Mouse (Mus musculus) kidney, postnatal 0 days (tissue): ENCODE data around the gene Irgc1. TPM values are rescaled to one million over a fixed set of nuclear protein-coding genes. Genes with fewer than 3 reads are reported as not detected.

Source experiments
- ATAC-seq: fragments of 200-750 bp; cut with Nextera tagmentation; replicated peaks from 2 replicates; pipeline ENCODE4 v1.8.0; 2017; ENCODE audit warnings: low read depth, moderate number of reproducible peaks, moderate TSS enrichment, moderate library complexity; ENCODE audit not compliant: low FRiP score
- DNase-seq: peaks from one replicate; pipeline ENCODE4 v3.0.0-alpha.2; 2016; ENCODE audit warnings: low spot score
- H3K27ac ChIP-seq: fragments of 300-500 bp; sonication (generic); 2 replicates; pipeline ENCODE4 v1.5.1; 2014; ENCODE audit warnings: mild to moderate bottlenecking
- H3K27me3 ChIP-seq: fragments of 300-500 bp; sonication (generic); 2 replicates; pipeline ENCODE4 v1.6.1; 2014; ENCODE audit warnings: low read length, mixed read lengths; ENCODE audit not compliant: insufficient read depth
- H3K36me3 ChIP-seq: fragments of 300-500 bp; sonication (generic); 2 replicates; pipeline ENCODE4 v1.6.1; 2014; ENCODE audit warnings: low read length, mixed read lengths; ENCODE audit not compliant: insufficient read depth
- H3K4me1 ChIP-seq: fragments of 300-500 bp; sonication (generic); replicated peaks from 2 replicates; pipeline ENCODE4 v1.6.1; 2014; ENCODE audit warnings: antibody characterized with exemption, low read length, mixed read lengths; ENCODE audit not compliant: insufficient read depth
- H3K4me2 ChIP-seq: fragments of 300-500 bp; sonication (generic); 2 replicates; pipeline ENCODE4 v1.6.1; 2014; ENCODE audit warnings: mild to moderate bottlenecking, low read length, moderate library complexity, mixed read lengths
- H3K4me3 ChIP-seq: fragments of 300-500 bp; sonication (generic); replicated peaks from 2 replicates; pipeline ENCODE4 v1.5.1; 2014; ENCODE audit warnings: low read depth, low read length
- H3K9ac ChIP-seq: fragments of 300-500 bp; sonication (generic); 2 replicates; pipeline ENCODE4 v1.6.1; 2014; ENCODE audit warnings: low read depth, low read length
- H3K9me3 ChIP-seq: fragments of 300-500 bp; sonication (generic); replicated peaks from 2 replicates; pipeline ENCODE4 v1.6.1; 2016; ENCODE audit warnings: low read length, inconsistent platforms, mixed read lengths
- CTCF ChIP-seq: IDR thresholded peaks from 2 replicates; pipeline ENCODE4 v1.5.1; 2016; ENCODE audit warnings: antibody characterized with exemption, low read depth, mild to moderate bottlenecking, moderate library complexity
- WGBS: fragments of 180-500 bp; shearing (Covaris S2); extraction: QIAGEN DNeasy Blood & Tissue Kit; methylation state at CpG from one replicate; pipeline ENCODE4 v1.1.7; 2014; 5-methylcytosine and 5-hydroxymethylcytosine counted together
- polyA plus RNA-seq: library from polyadenylated mRNA; unstranded; fragments of >200 nt; fragmentation: Nextera tagmentation; extraction: Ambion mirVana; gene quantifications from 2 replicates; pipeline ENCODE4 v1.2.1, GENCODE M21; 2015

The Irgc1 gene
- polyA plus RNA-seq, 1 experiment from 2014 or later, result not detected

DNA sequence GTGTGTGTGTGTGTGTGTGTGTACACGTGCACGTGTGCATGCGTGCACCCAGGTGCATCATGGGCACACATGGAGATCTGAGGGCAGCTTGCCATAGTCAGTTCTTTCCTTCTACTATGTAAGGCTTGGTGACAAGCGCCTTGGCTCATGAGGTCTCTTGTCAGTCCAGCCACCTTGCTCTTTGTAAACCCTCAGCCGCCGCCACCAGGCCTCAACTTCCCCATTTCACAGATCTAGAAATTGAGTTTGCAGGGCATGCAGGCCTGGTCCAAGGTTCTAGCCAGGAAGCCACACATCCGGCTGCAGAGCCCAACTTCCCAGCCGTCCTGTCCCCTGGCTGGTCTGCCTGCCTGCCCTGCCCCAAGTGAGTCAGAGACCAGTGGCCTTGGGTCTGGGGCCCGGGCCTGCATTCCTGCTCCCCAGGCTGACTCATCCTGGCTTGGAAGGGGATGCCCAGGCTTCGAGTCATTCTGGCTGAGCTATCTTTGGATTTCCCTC lies 65.0 kb downstream of the Irgc1 start:
- Histone ChIP-seq H3K9ac (no peak overlapping the region), H3K9me3 (no peaks in the 10 kb centered on the region), H3K4me3 (no peak overlapping the region), H3K27ac (no peak overlapping the region), H3K27me3 (no peaks in the 10 kb centered on the region), H3K36me3 (no peaks in the 10 kb centered on the region), H3K4me2 (no peak overlapping the region), H3K4me1 (no peaks in the 10 kb centered on the region)
- DNase-seq, result no peak
- no peak for ATAC-seq
- 77% methylated on average over 10 of the region's 10 CpGs for WGBS
- no peak for TF ChIP-seq CTCF

DNA sequence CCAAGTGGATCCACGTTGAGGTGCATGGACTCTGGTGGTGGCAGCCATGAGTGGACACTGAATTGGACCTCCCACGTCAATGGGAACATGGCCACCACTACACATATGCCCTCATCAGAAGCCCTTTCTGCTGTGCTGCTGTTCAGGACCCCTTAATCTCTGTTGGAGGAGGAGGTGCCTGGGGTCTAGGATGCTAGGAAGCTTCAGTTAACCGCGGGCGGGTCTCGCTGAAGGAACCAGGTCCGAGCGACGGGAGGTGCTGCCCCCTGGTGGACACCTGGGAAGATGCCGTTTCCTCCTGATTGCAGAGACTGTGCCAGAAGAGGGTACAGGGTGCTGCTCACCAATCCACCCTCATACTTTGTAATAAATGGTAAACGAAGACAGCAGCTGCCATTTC lies 67.3 kb downstream of the Irgc1 start:
- H3K36me3 ChIP-seq, result no peaks in the 10 kb centered on the region
- no peaks in the 10 kb centered on the region for H3K9me3 ChIP-seq
- no peak overlapping the region for H3K4me3 ChIP-seq
- WGBS, result 7% methylated on average over 11 of the region's 11 CpGs
- H3K4me1 ChIP-seq, result no peaks in the 10 kb centered on the region
- DNase-seq, result peak; percentile 74
- TF ChIP-seq CTCF, result peak; percentile 92
- no peak overlapping the region for H3K27ac ChIP-seq
- H3K9ac ChIP-seq, result no peak overlapping the region
- H3K4me2 ChIP-seq, result no peak overlapping the region
- no peaks in the 10 kb centered on the region for H3K27me3 ChIP-seq
- ATAC-seq, result no peak

DNA sequence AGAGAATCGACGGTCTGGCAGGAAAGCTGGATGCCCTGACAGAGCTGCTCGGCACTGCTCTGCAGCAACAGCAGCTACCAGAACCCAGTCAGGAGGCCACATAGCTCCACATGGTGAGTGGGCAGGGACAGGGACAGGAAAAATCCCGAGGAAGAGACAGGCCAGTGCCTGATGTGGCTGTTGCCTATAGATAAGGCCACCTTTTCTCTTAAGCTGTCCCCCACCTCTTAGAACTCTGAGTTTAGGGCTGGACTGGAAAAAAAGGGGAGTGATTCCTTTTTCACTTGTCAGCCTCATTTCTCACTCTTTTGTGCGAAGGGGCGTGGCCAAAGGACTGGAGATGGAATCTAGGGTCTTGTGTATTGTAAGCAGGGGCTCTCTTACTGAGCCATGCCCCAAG lies 68.0 kb downstream of the Irgc1 start:
- DNase-seq, result no peak
- no peak overlapping the region for H3K4me2 ChIP-seq
- H3K4me1 ChIP-seq, result no peaks in the 10 kb centered on the region
- no peak overlapping the region for H3K9ac ChIP-seq
- H3K27me3 ChIP-seq, result no peaks in the 10 kb centered on the region
- H3K4me3 ChIP-seq, result no peak overlapping the region
- no peak for TF ChIP-seq CTCF
- no peak for ATAC-seq
- H3K36me3 ChIP-seq, result no peaks in the 10 kb centered on the region
- WGBS, result 63% methylated on average over 6 of the region's 6 CpGs
- H3K27ac ChIP-seq, result no peak overlapping the region
- H3K9me3 ChIP-seq, result no peaks in the 10 kb centered on the region

DNA sequence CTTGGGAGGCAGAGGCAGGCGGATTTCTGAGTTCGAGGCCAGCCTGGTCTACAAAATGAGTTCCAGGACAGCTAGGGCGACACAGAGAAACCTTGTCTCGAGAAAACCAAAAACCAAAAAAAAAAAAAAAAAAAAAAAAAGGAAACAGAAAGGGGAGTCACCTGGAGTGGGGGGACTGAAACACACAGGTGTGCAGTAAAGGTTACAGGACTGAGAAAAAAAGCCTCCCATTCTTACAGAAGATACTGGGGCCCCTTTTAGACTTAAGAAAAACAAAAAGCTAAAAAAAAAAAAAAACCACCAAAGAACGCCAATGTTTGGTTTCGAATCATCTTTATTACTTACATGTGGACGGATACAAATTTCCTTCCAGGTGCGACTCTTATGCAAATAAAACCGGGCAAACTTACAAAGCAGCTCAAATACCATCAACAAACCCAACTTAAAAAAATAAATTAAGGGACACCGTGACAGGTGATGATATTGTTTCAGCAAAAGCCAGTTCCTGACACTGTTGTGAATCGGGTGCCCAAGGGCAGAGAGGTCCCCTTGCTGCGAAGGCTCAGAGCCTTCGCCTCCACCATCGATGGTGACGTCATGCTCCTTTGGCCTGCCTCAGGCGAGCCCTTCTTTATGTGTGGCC lies 69.2 kb downstream of the Irgc1 start:
- Histone ChIP-seq H3K4me1 (no peaks in the 10 kb centered on the region), H3K9ac (no peak overlapping the region), H3K4me3 (no peak overlapping the region), H3K27ac (no peak overlapping the region), H3K27me3 (no peaks in the 10 kb centered on the region), H3K36me3 (no peaks in the 10 kb centered on the region), H3K4me2 (no peak overlapping the region), H3K9me3 (no peaks in the 10 kb centered on the region)
- DNase-seq (no peak), ATAC-seq (no peak)
- TF ChIP-seq CTCF, result no peak
- 81% methylated on average over 16 of the region's 16 CpGs for WGBS

Other genes starting within 250 kb of the Irgc1 start
- 6.3 and 7.4 TPM in 2 replicates for gene Zfp111, start 240.9 kb downstream of the Irgc1 start, polyA plus RNA-seq
- gene Zfp109, start 214.7 kb downstream of the Irgc1 start, polyA plus RNA-seq, result 2.2 and 2.5 TPM in 2 replicates
- 3.2 and 3.3 TPM in 2 replicates for gene Zfp108, start 197.5 kb downstream of the Irgc1 start, polyA plus RNA-seq
- 7.5 and 8.9 TPM in 2 replicates for gene Zfp93, start 181.9 kb downstream of the Irgc1 start, polyA plus RNA-seq
- gene Zfp61, start 151.1 kb downstream of the Irgc1 start, polyA plus RNA-seq, result 22.9 and 24.6 TPM in 2 replicates
- gene Zfp94, start 135.6 kb downstream of the Irgc1 start, polyA plus RNA-seq, result 9.8 and 10.0 TPM in 2 replicates
- 0.27 and 0.45 TPM in 2 replicates for gene Tescl, start 118.4 kb downstream of the Irgc1 start, polyA plus RNA-seq
- not detected in 2 replicates for gene Lypd5, start 103.1 kb downstream of the Irgc1 start, polyA plus RNA-seq
- 8.0 and 9.6 TPM in 2 replicates for gene Kcnn4, start 82.0 kb downstream of the Irgc1 start, polyA plus RNA-seq
- 20.6 and 20.8 TPM in 2 replicates for gene Smg9, start 52.7 kb downstream of the Irgc1 start, polyA plus RNA-seq
- gene Plaur, start 10.2 kb upstream of the Irgc1 start, polyA plus RNA-seq, result 11.5 and 15.9 TPM in 2 replicates
- gene Cadm4, start 29.7 kb upstream of the Irgc1 start, polyA plus RNA-seq, result 7.1 and 8.2 TPM in 2 replicates
- gene Zfp428, start 54.7 kb upstream of the Irgc1 start, polyA plus RNA-seq, result 40.2 and 41.4 TPM in 2 replicates
- 0.06 and 0.12 TPM in 2 replicates for gene AC161166.1, start 60.2 kb upstream of the Irgc1 start, polyA plus RNA-seq
- 5.4 and 6.0 TPM in 2 replicates for gene Irgq, start 78.4 kb upstream of the Irgc1 start, polyA plus RNA-seq
- 0.50 and 0.55 TPM in 2 replicates for gene Pinlyp, start 93.8 kb upstream of the Irgc1 start, polyA plus RNA-seq
- gene Xrcc1, start 94.0 kb upstream of the Irgc1 start, polyA plus RNA-seq, result 58.4 and 63.6 TPM in 2 replicates
- gene Ethe1, start 135.2 kb upstream of the Irgc1 start, polyA plus RNA-seq, result 43.7 and 43.8 TPM in 2 replicates
- 4.0 and 4.3 TPM in 2 replicates for gene Zfp575, start 135.3 kb upstream of the Irgc1 start, polyA plus RNA-seq
- gene Phldb3, start 158.5 kb upstream of the Irgc1 start, polyA plus RNA-seq, result 0.11 and 0.20 TPM in 2 replicates
- 0.68 and 0.88 TPM in 2 replicates for gene Lypd3, start 184.3 kb upstream of the Irgc1 start, polyA plus RNA-seq
- gene Tex101, start 224.4 kb upstream of the Irgc1 start, polyA plus RNA-seq, result not detected in 2 replicates